Mouse (Mus musculus): Measurements from ENCODE around the gene Timm10. TPM values are rescaled to one million over a fixed set of nuclear protein-coding genes. Genes with fewer than 3 reads are reported as not detected.
"Not testable (repeated sequence)": the region's sequence is repeated elsewhere in the genome, so short reads cannot be mapped to it uniquely, and the experiment has no call there.

The Timm10 gene
- polyA plus RNA-seq, 1 experiment from 2014 or later: 33.3 TPM

GRCm38 (mm10) chr2:84797833-84798492 is 28.8 kb upstream of the Timm10 start:
- Histone ChIP-seq H3K9me3 (replicated peaks) (peaks cover 17% of the 10 kb centered on the region; the same call in 1 of the 2 replicates), H3K9ac (peak overlapping the region; percentile 83), H3K4me3 (replicated peaks) (peak overlapping the region; percentile 78), H3K4me2 (peak overlapping the region; percentile 89), H3K27ac (replicated peaks) (peak overlapping the region; percentile 99), H3K36me3 (replicated peaks) (peaks cover 24% of the 10 kb centered on the region), H3K27me3 (no peaks in the 10 kb centered on the region), H3K4me1 (replicated peaks) (peaks cover 61% of the 10 kb centered on the region)
- WGBS (ENCODE audit: insufficient replicate concordance): 9% methylated on average over 13 of the region's 13 CpGs
- peak; percentile 69 for ATAC-seq (ENCODE audit: insufficient read depth)

GRCm38 (mm10) chr2:84798493-84798921 is 28.3 kb upstream of the Timm10 start, which contains the start of gene Ube2l6:
Ube2l6 (plus strand) TSS chr2:84798828.
- H3K4me3 ChIP-seq (replicated peaks): peak within 1 kb of the TSS; percentile 78
- peak within 1 kb of the TSS; percentile 83 for H3K9ac ChIP-seq
- ATAC-seq (ENCODE audit: insufficient read depth): peak; percentile 90
- H3K4me1 ChIP-seq (replicated peaks): peaks cover 61% of the 10 kb centered on the region
- peaks cover 30% of the 10 kb centered on the region for H3K36me3 ChIP-seq (replicated peaks)
- peak within 1 kb of the TSS; percentile 99 for H3K27ac ChIP-seq (replicated peaks)
- H3K27me3 ChIP-seq: no peaks in the 10 kb centered on the region
- H3K4me2 ChIP-seq: peak within 1 kb of the TSS; percentile 89
- H3K9me3 ChIP-seq (replicated peaks): peaks cover 17% of the 10 kb centered on the region; the same call in 1 of the 2 replicates
- under 1% methylated on average over 21 of the region's 21 CpGs for WGBS (ENCODE audit: insufficient replicate concordance)

- Histone ChIP-seq H3K9ac (peak overlapping the region; percentile 83), H3K27me3 (no peaks in the 10 kb centered on the region), H3K9me3 (replicated peaks) (peaks cover 17% of the 10 kb centered on the region; the same call in 1 of the 2 replicates), H3K36me3 (replicated peaks) (peaks cover 36% of the 10 kb centered on the region), H3K27ac (replicated peaks) (peak overlapping the region; percentile 99), H3K4me2 (peak overlapping the region; percentile 89), H3K4me3 (replicated peaks) (peak overlapping the region; percentile 78), H3K4me1 (replicated peaks) (peaks cover 60% of the 10 kb centered on the region)
- ATAC-seq (ENCODE audit: insufficient read depth): peak; percentile 59
- under 1% methylated on average over 16 of the region's 16 CpGs for WGBS (ENCODE audit: insufficient replicate concordance)
These were observed 27.7 kb upstream of the Timm10 start for GRCm38 (mm10) chr2:84799041-84799561.

GRCm38 (mm10) chr2:84800304-84800703 is 26.5 kb upstream of the Timm10 start:
- Histone ChIP-seq H3K36me3 (replicated peaks) (peaks cover 48% of the 10 kb centered on the region), H3K4me1 (replicated peaks) (peaks cover 55% of the 10 kb centered on the region), H3K9ac (peak overlapping the region; percentile 83), H3K27me3 (no peaks in the 10 kb centered on the region), H3K27ac (replicated peaks) (peak overlapping the region; percentile 99), H3K4me2 (peak overlapping the region; percentile 89), H3K9me3 (replicated peaks) (peaks cover 5% of the 10 kb centered on the region; the same call in 1 of the 2 replicates), H3K4me3 (replicated peaks) (peak overlapping the region; percentile 78)
- no peak; the same call in 1 of the 2 replicates for ATAC-seq (ENCODE audit: insufficient read depth)
- WGBS (ENCODE audit: insufficient replicate concordance): 34% methylated on average over 4 of the region's 4 CpGs

- ATAC-seq (ENCODE audit: insufficient read depth); H3K9me3 ChIP-seq (replicated peaks); H3K27me3 ChIP-seq: not testable (repeated sequence)
- H3K27ac ChIP-seq (replicated peaks): peak overlapping the region; percentile 99
- H3K4me2 ChIP-seq: peak overlapping the region; percentile 89
- peak overlapping the region; percentile 78 for H3K4me3 ChIP-seq (replicated peaks)
- H3K36me3 ChIP-seq (replicated peaks): peaks cover 54% of the 10 kb centered on the region
- 66% methylated on average over 5 of the region's 5 CpGs for WGBS (ENCODE audit: insufficient replicate concordance)
- peak overlapping the region; percentile 37; the same call in 1 of the 2 replicates for H3K9ac ChIP-seq
- H3K4me1 ChIP-seq (replicated peaks): peaks cover 63% of the 10 kb centered on the region
These were observed 25.6 kb upstream of the Timm10 start for GRCm38 (mm10) chr2:84801223-84801622.

- Histone ChIP-seq H3K27me3 (no peaks in the 10 kb centered on the region), H3K36me3 (replicated peaks) (peaks cover 80% of the 10 kb centered on the region), H3K4me2 (no peak overlapping the region), H3K9me3 (replicated peaks) (no peaks in the 10 kb centered on the region), H3K27ac (replicated peaks) (peak overlapping the region; percentile 49; the same call in 1 of the 2 replicates), H3K4me1 (replicated peaks) (peaks cover 74% of the 10 kb centered on the region), H3K9ac (no peak overlapping the region), H3K4me3 (replicated peaks) (no peak overlapping the region)
- no peak for ATAC-seq (ENCODE audit: insufficient read depth)
- 86% methylated on average over 7 of the region's 7 CpGs for WGBS (ENCODE audit: insufficient replicate concordance)
These were observed 22.8 kb upstream of the Timm10 start for GRCm38 (mm10) chr2:84803963-84804362.

- Histone ChIP-seq H3K4me1 (replicated peaks) (peaks cover 81% of the 10 kb centered on the region), H3K9ac (no peak overlapping the region)
These were observed 20.3 kb upstream of the Timm10 start for GRCm38 (mm10) chr2:84806546-84806945.

GRCm38 (mm10) chr2:84809330-84809729 is 17.5 kb upstream of the Timm10 start:
- Histone ChIP-seq H3K9me3 (replicated peaks) (no peaks in the 10 kb centered on the region), H3K4me3 (replicated peaks) (no peak overlapping the region), H3K9ac (no peak overlapping the region), H3K27ac (replicated peaks) (peak overlapping the region; percentile 56), H3K36me3 (replicated peaks) (peaks cover 67% of the 10 kb centered on the region), H3K4me1 (replicated peaks) (peaks cover 82% of the 10 kb centered on the region), H3K4me2 (no peak overlapping the region), H3K27me3 (no peaks in the 10 kb centered on the region)
- ATAC-seq (ENCODE audit: insufficient read depth): no peak

More at GRCm38 (mm10) chr2:84806546-84806945, 20.3 kb upstream of the Timm10 start:
- Histone ChIP-seq H3K4me3 (replicated peaks) (no peak overlapping the region), H3K27ac (replicated peaks) (no peak overlapping the region), H3K36me3 (replicated peaks) (peaks cover 95% of the 10 kb centered on the region), H3K4me2 (no peak overlapping the region), H3K9me3 (replicated peaks) (no peaks in the 10 kb centered on the region), H3K27me3 (no peaks in the 10 kb centered on the region)
- ATAC-seq (ENCODE audit: insufficient read depth): no peak
- WGBS (ENCODE audit: insufficient replicate concordance): 77% methylated on average over 5 of the region's 5 CpGs

- peak overlapping the region; percentile 43 for H3K4me3 ChIP-seq (replicated peaks)
- ATAC-seq (ENCODE audit: insufficient read depth): no peak
- peak overlapping the region; percentile 79 for H3K4me2 ChIP-seq
- H3K9me3 ChIP-seq (replicated peaks): no peaks in the 10 kb centered on the region
- peaks cover 56% of the 10 kb centered on the region for H3K36me3 ChIP-seq (replicated peaks)
- peak overlapping the region; percentile 98 for H3K27ac ChIP-seq (replicated peaks)
- peak overlapping the region; percentile 60 for H3K9ac ChIP-seq
- peaks cover 90% of the 10 kb centered on the region for H3K4me1 ChIP-seq (replicated peaks)
- WGBS (ENCODE audit: insufficient replicate concordance): 69% methylated on average over 6 of the region's 6 CpGs
- peaks cover 5% of the 10 kb centered on the region; the same call in 1 of the 2 replicates for H3K27me3 ChIP-seq
These were observed 16.3 kb upstream of the Timm10 start for GRCm38 (mm10) chr2:84810526-84810885.

- Histone ChIP-seq H3K27ac (replicated peaks) (peak overlapping the region; percentile 98), H3K36me3 (replicated peaks) (peaks cover 50% of the 10 kb centered on the region)
- ATAC-seq (ENCODE audit: insufficient read depth): peak; percentile 2; the same call in 1 of the 2 replicates
These were observed 15.8 kb upstream of the Timm10 start for GRCm38 (mm10) chr2:84810886-84811577.

GRCm38 (mm10) chr2:84811880-84812279 is 14.9 kb upstream of the Timm10 start:
- H3K4me3 ChIP-seq (replicated peaks): peak overlapping the region; percentile 43
- H3K9ac ChIP-seq: peak overlapping the region; percentile 66
- peak; percentile 97 for ATAC-seq (ENCODE audit: insufficient read depth)
- peaks cover 18% of the 10 kb centered on the region for H3K27me3 ChIP-seq
- H3K4me1 ChIP-seq (replicated peaks): peaks cover 79% of the 10 kb centered on the region
- WGBS (ENCODE audit: insufficient replicate concordance): 19% methylated on average over 7 of the region's 7 CpGs
- H3K27ac ChIP-seq (replicated peaks): peak overlapping the region; percentile 98
- H3K9me3 ChIP-seq (replicated peaks): no peaks in the 10 kb centered on the region
- peaks cover 42% of the 10 kb centered on the region for H3K36me3 ChIP-seq (replicated peaks)
- H3K4me2 ChIP-seq: peak overlapping the region; percentile 79

More at GRCm38 (mm10) chr2:84810886-84811577, 15.8 kb upstream of the Timm10 start:
- 25% methylated on average over 26 of the region's 26 CpGs for WGBS (ENCODE audit: insufficient replicate concordance)
- H3K27me3 ChIP-seq: peaks cover 10% of the 10 kb centered on the region
- peak overlapping the region; percentile 79 for H3K4me2 ChIP-seq
- peak overlapping the region; percentile 60 for H3K9ac ChIP-seq
- peaks cover 87% of the 10 kb centered on the region for H3K4me1 ChIP-seq (replicated peaks)
- no peaks in the 10 kb centered on the region for H3K9me3 ChIP-seq (replicated peaks)
- peak overlapping the region; percentile 43 for H3K4me3 ChIP-seq (replicated peaks)

Data from liver, embryonic 15.5 days (tissue).